Mouse (Mus musculus) spleen, adult 18-20 months (tissue): Measurements from ENCODE around the gene Relb.

Experiments
- DNase-seq, 2 experiments: peaks; one replicate each; pipeline ENCODE4 v3.0.0; 2022; ENCODE audit warnings: mixed read lengths in 2 of 2

The Relb gene

DNA sequence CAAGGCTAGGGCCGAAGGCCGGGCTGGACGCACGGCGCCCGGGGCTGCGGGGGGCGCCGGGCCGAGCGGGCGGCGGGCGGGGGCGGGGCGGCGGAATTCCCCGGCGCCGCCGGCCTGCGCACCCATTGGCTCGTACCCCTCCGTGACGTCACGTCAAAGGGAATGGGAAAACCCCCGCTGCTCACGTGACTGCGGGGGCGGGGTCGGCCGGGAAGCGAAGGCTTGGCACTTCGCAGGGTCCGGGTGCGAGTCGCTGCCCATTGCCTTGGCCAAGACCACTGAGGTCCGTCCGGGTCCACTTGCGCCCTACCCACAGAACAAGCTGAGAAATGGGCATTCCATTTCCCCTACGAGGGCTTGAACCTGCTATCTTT, at the start of gene Relb:
Gene Relb (minus strand): TSS at position 78 of the 374 bp plus-strand sequence.
- peak; percentile 92 to 96 for DNase-seq

DNA sequence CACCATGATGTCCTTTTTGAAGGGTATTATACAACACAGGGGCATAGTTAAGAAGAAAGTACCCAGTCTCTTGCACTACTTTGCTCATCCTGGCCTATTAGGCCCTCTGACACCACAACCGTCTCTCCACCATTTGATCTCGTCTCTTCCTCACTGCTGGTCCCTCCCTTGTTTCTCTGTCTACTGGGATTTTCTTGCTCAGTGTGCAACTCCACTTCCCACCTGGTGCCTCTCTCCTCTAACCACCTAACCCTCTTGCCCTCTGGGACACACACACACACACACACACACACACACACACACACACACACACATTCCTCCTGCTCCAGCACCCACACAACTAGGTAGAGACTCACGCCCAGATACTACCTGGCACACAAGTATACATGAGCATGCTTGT, 49.7 kb upstream of the Relb start:
- no peak for DNase-seq

DNA sequence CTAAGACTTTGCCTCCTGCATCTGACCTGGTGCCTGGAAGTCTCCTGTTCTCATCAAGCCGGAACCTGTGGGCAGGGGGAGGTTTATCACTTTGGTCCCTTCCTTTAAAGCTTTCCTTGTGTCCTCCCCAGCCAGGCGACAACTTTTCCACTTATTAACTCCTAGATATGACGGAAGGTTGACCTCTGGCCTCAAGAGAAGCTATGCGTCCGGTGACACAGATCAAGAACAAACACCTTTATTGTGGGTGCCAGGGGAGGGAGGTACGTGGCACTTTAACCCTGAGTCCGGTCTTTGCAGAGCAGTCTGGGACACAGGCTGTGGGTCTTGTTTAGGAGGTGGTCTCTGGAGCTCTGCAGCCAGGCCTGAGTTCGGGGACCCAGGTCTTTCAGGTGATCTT, 48.6 kb upstream of the Relb start, which contains the start of gene Apoc2:
Gene Apoc2 (minus strand): TSS at position 70 of the 400 bp plus-strand sequence.
- DNase-seq = no peak

DNA sequence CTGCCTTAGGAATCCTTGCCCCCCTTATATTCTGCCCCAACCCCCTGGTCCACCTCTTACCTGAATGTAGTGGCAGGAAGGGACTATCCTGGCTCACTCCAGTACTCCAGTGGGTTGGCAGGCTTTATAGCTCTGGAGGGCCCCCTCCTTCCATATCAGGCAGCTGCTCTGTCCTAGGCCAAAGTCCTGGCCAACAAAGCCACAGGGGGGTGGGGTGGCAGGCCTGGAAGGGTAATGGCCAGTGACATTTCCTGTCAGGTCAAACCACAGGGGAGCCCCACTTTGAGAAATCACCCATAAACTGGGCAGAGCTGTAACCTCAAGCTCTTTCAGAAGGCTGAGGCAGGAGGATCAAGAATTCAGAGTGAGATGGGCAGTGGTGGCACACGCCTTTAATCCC, 47.4 kb upstream of the Relb start:
- no peak for DNase-seq

DNA sequence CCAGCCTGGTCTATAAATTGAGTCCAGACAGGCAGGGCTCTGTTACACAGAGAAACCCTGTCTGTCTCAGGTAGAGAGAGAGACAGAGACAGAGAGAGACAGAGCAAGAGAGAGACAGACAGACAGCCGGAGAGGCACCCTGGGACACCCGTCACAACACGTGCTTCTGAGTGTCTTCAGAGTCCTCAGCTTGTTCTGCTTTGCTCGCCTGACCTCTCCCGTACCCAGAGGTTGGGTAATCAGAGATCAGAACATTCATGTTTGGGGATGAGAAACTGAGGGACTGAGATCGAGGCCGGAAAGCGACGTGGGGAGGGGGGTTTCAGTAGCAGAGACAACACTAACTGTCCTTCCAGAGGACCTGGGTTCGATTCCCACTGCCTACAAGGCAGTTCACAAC, 46.6 kb upstream of the Relb start:
- no peak for DNase-seq

DNA sequence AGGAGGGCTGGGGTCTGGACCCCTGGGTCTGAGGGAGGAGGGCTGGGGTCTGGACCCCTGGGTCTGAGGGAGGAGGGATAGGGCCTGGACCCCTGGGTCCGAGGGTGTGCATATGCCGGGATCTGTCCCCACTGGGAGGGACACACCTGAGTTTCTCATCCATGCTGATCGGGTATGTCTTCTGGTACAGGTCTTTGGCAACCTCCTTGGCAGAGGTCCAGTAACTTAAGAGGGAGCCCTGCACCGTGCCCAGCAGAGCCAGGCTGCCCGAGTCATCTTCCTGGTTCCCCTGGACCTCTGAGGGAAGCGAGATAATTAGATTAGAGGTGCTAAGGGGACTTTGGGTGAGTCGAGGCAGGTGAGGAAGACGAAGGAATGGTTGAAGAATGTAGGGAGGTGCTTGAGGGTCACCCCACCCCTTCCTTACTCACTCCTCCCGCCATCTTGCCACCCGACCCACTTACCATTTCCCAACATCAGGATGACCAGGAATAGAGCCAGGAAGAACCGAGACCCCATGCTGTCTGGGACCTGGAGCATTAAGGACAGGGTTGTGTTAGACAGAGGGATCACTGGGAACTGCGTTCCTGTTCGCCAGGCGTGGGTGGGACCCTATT, 44.0 kb upstream of the Relb start:
- DNase-seq = no peak

DNA sequence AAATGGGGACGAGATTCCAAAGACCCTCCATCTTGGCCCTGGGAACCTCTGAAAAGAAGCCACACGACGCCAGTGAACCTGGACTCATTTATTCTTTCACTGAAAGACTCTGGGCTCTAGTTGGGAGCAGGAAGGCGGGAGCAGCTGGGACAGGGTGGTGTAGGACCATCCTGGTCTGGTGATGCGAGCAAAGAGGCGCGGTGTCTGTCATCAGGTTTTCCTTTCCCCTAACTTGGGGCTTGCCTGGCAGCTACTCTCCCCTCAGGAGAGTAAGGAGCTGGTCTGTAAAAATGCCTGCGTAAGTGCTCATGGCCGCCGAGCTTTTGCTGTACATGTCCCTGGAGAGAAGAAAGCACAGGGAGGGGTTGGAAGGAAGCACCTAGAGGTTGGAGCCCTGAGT, 42.3 kb upstream of the Relb start:
- DNase-seq = no peak

DNA sequence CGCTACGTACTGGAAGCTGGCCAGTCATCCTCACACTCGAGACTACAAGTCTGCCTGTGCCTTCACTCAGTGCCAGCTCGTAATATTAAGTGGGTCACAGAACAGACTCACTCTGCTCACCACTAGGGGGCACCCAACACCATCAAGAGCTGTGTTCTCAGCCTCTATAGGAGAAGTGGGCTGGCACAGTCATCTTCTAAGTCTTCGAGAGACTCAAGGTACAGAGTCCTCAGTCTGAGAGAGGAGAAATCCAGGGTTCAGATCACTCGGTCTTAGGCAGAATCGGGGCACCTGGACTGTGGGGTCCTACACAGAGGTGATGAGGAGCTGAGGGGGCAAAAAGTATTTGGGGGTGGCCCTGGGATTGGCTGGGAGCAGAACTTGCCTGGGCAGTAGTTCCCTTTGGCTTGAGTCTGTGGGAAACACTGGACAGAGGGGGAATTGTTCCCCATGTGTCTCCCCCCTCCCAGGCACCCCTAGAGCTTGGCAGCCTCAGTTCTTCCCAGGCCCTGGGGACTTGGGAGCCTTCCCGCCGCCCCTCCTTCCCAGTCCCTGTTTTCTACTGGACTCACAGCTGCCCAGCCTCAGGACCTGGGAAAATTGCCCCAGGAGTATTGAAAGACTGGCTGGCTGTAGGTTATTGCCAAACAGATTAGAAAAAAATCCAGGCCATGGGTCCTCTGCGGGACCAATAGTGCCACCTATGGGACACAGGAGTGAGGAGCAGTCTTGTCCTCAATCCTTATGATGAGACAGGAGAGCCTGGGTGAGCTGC, 39.9 kb upstream of the Relb start:
- peak; percentile 76 to 87 for DNase-seq

DNA sequence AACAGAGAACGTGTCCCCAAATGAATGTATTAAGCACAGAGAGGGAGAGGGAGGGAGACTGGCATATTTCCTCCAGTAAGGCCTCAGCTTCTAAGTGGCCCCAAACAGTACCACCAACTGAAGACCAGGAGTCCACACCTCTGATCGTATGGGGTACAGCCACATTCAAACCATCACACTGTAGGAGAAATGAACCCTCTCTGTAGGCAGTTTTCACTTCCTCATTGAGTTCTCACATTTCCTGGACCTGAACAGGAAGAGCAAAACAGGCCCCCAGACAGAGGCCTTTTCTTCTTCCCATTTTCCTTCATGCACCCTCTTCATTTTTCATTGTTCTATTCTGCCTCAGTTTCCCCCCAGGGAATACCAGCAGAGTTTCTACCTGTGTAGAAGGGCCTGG, 38.2 kb upstream of the Relb start:
- DNase-seq = no peak

DNA sequence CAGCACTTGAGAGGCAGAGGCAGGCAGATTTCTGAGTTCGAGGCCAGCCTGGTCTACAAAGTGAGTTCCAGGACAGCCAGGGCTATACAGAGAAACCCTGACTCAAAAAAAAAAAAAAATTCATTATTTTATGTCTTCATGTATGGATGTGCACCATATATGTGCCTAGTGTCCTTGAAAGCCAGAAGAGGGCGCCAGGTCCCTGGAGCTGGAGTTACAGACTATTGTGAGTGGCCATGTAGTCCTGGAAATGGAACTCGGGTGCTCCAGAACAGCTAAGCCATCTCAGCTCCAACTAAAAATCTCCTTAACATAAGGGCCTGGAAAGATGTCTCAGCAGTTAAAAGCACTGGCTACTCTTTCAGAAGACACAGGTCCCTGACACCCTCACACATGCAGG, 37.5 kb upstream of the Relb start:
- no peak for DNase-seq

DNA sequence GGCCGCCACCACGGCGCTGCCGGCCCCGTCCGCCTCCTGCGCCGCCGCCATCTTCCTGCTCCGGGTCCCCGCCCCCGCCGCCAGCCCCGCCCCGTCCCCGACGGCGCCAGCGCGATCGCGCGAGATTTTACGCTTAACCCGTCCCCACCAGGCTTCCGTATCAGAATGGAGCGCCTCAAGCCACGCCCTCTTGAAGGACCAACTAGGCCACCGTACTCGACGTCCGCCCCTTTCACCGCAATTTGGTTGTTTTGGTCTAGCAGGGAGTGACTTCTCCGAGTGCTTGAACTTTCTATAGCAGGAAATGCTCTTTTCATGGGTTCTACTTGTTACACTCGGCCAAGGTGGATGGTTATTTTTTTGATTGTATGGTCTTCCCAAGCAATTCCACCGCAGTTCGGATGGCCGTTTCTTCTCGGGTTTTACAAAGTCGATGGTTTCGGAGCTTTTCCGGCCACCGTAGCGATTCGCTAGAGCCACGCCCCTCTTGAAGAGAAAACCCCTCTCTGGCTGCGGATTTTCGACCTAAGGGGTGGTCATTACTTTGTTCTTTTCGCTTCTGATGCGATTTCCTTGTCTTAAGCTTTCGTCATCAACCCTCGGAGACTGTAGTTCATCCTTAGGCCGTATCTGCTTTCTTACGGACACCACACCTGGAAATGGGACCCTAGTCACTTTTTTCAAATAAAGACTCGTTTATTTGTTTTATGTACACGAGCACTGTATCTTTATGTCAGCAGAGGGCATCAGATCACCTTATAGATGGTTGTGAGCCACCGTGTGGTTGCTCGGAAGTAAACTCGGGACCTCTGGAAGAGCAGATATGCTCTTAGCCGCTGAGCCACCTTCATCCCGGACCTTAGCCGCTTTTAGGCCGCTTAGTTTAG, 36.0 kb upstream of the Relb start, which contains the start of gene Clptm1:
Gene Clptm1 (minus strand): TSS at position 79 of the 887 bp plus-strand sequence.
- DNase-seq = peak; percentile 94

DNA sequence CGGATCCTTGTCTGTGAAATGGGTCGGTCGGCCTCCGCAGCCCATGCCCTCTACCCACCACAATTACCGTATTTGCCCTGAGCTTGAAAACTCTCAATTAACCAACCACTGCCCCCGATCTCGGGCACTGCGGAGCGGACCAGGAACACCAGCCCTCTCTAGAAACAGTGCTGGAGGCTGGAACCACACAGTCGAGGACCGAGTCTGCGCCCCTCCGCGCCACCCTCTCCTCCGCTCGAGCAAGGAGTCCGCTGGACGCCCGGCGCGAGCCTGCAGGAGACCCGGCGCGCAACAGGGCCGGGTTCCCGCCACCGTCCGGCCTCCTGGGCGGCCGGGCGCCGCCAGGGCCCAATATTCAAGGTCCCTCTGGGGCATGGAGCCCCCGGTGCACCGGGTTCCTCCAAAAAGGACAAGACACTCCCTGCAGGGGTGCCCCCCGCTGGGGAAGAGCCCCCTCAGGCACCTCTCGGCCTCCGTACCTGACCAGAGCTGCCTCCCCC, 35.3 kb upstream of the Relb start:
- no peak for DNase-seq

DNA sequence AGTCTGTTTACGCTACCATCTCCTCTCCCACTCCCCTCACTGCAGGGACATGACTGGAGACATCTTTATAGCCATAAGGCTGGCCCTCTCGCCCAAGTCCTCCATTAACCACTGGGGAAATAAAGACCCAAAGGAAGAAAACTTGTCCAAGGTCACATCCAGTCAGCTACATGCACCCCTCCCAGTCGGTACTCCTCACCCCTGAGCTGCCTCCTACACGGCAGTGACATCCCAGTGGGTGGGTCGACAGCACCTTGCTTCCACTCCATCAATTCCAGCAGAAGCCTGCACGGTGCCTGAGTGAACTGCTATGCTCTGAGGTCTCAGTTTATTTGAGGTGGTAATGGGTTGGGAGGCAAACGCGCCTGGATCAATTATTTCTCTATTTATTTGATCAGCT, 34.7 kb upstream of the Relb start:
- DNase-seq = no peak

DNA sequence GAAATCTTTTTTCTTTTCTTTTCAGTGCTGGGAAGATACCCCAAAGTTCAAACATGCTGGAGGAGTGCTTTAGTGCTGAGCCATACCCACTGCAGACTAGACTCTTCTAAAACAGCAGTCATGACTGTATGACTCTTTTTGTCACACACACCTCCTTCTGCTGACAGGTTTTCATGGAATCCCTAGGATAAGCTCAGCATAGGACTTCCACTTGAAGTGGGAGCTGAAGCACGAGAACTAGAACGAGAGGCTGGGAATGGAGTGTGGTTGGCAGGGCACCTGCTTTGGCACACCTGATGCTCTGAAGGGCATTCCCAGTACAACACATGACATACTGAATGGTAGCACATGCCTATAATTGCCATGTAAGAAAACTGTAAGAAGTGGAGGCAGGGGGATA, 23.4 kb upstream of the Relb start:
- DNase-seq = no peak

DNA sequence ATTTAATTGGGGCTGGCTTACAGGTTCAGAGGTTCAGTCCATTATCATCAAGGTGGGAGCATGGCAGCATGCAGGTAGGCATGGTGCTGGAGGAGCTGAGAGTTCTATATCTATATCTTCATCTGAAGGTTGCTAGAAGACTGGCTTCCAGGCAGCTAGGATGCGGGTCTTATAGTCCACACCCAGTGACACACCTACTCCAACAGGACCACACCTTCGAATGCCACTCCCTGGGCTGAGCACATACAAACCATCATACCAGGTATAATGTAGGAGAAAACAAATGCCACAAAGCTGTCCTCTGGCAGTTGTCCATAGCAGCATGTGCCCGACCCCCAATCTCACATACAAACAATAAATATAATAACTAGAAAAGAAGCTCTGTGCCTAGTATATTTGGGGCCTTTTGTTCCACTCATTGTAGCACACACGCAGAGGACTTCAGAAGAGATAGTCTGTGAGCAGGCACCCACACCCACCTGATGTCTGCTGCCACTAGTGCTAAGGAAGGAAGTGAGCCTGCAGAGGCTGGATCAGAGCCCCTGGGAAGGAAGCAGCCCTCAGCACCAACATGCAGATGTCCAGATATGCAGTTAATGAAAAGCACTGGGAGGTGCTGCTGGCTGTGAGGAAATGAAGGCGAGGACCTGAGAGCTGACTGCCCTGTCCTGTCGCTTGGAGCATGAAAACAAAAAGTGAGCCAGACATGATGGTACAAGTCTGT, 22.0 kb upstream of the Relb start:
- no peak for DNase-seq

DNA sequence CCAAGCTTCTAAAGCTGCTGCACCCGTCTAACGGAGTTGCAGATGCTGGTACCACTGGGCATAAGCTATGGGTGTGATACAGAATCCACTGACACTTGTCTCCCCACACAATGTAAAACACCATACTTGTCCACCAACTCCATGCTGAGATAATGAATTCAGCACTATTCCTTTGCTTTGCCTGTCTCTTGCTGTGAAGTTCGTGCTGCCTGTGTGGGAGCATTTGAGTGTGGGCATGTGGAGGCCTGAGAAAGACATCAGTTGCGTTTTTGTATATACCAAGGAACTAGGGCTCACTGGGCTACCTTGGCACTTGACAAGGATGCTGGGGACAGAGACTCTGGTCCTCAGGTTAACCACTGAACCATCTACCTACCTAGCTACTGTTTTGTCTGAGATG, 12.0 kb upstream of the Relb start:
- DNase-seq = no peak

DNA sequence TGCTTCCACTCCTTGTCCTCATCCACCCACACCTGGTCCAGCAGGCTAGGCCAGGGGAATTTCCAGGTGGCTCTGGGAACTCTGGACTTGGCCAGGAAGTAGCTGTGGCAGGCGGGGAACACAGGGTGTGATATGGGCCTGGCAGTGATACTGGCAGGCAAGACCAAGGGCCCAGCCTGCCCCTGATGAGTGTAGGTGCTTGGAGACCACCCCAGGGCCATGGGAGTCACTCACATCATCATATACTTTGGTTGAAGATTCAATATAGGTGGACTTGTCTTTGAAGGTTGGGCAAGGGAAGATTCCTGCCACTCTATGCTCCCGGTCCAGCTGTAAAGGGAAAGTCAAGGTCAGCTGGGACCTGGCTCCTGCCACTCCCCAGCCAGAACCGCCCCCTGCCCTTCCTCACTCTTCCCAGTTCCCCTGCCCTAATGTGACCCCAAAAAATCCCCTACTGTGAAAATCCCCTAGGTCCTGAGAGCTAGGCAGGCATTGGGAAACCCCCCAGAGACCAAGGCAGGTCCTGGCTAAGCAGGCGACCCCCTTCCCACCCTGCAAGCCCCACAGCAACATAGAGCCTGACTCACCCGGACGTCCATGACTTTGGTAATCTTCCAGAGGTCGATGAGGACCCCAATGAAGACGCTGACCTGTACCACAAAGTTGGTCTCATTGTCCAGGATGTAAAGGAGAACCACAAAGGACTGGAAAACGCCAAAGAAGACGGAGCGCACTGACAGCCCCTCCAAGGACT, 6.0 kb upstream of the Relb start:
- no peak for DNase-seq

DNA sequence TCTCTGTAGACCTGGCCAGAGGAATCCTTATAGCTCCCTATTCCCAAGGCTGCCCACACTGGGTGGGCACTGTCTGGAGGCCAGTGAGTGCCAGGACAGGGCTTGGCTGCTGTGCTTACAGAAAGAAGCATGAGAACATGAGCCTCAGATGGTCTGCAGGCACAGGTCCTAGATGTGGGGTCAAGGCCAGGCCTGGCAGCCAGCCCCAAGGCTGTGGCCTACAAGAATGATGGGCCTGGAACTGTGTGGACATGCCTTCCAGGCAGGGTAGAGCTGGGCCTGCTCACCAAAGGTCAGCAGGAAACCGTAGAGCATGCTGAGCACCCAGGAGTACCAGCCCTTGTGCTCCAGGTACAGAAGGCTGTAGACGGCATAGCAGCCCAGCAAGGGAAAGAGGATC, 5.4 kb upstream of the Relb start:
- no peak for DNase-seq

DNA sequence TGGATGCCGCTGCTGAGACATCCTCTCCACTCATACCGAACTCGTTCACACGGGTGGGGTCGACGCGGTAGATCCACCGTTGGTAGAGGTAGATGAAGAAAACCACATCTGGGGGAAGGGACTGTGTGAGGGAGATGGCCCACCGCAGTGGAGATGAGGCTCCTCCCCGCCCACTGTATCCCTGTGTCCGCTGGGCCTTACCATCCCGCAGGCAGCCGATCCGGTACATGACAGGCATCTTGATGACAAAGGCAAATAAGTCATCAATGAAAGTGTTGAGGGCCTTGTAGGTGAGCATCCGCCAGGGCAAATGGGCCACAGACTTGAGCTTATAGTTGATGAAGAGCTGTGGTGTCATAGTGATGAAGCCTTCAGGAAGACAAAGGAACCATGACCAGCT, 4.6 kb upstream of the Relb start:
- no peak for DNase-seq

DNA sequence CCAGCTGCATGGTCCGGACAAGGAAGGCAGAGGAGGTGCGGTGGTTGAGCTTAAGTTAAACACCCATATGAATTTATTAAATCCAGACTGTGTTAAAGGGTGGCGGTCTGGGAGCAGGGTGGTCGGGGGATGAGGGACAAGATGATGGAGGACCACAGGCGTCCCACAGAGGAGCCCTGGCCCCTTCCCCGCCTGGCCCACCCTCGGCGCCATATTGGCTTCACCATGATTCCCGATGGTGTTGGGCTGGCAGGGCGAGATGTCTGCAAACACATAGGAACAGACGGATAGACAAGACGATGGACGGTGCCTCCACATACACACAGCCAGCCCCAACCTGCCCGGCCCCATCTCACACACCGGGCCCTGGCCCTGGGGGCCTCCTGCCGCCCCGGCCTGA, 4.0 kb upstream of the Relb start:
- no peak for DNase-seq

DNA sequence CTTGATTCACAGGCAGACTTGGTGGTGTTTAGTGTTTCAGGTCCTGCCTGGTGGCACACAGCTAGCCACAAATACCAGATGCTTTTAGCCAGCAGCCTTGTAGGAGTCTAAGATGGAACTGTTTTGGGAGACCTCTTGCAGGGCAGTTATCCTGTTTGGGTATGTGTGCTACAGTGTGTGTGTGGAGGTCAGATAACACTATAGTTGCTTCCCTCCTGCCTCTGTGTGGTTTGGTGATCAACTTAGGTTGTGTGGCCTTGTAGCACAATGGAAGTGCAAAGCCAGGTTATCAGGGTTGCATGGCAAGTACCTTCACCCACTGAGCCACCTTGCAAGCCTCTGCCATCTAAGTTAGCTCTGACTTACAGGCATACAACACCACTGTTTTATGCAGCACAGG, 3.5 kb upstream of the Relb start:
- no peak for DNase-seq

DNA sequence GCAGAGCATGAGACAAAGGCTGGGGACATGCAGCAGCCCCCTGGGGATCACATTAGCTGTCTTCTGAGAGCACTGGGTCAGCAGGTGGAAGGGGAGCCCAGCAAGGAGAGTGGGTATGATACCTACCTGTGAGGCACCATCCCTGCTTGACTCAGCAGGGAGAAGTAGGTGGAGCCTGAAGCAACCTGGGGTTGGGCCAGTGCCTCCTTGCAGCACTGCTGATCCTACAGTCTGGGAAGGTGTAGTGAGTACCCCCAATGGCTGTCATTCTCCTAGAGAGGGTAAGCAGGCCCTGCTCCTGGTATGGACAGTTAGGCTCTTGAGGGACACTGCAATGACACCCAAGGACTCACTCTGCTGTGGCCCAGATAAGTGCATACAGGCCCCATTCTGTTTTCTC, 3.0 kb upstream of the Relb start:
- DNase-seq = no peak
